Mouse (Mus musculus) CD4-positive helper T cell, adult 2 months (primary cell): ENCODE results near the gene Adm2.

Experiments
- DNase-seq: peaks from one replicate; pipeline ENCODE4 v3.0.0-alpha.2; 2012; ENCODE audit warnings: low read depth, missing footprints, low spot score

The Adm2 gene

DNA sequence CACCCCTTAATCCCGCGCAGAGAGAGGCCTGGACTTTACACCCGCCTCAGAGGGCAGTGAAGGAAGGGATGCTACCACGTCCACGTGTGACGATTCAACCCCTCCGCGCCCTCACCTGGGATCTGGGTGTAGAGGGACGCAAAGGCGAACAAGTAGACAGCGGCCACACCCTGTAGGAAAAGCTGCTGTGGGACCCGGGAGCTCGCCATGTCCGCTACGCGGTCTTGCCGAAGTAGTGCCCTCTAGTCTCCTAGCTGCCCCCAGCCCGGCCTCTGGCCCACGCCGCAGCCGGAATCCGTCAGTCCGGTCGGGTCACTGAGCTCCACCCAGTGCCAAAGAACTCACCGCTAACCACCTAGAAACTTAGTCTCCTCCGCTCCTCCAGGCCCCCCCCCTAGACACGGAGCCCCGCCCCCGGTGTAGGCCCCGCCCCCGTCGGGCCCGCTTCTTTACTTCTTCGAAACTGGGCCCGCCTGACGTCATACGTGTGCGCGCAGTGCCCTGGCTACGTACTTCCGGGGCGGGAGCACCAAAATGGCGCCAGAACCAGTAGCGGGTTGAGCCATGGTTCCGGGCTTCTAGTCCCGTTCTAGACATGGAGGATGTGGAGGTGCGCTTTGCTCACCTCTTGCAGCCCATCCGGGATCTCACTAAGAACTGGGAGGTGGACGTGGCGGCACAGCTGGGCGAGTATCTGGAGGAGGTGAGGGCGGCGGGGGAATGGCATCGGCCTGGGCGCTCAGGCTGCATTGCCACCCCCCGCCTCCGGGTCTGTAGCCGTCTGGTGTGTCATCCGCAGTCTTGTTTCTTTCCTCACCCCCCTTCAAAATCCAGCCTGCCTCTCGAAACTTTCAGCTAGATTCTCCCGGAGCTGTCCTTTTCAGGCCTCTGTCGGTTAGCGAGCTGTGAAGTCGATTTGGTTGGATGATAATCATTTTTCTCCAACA is 33.0 kb downstream of the Adm2 start, which contains the start of the genes Lmf2 and Ncaph2:
Gene Lmf2, minus strand, starts transcription at position 419 of the 947 bp plus-strand sequence.
Gene Ncaph2, plus strand, starts transcription at position 479 of the 947 bp plus-strand sequence.
- peak; percentile 97 for DNase-seq

DNA sequence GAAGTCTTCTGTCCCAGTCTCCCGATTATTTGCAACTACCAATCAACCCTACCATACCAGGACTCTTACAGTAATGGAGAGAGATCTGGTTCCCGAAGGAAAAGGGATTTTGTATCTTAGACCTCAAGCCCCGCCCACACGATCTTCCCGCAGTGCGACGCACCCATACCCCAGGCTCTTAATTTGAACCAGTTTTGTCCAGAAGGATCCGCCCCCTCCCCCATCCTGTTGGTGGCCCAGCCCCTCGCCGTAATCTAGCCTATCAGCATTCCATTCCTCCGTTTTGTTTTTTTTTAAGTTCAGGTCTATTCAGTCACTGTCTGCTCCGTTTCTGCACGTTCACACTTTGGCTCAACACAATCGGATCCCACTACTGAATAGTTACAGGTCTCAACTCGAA is 33.9 kb downstream of the Adm2 start:
- DNase-seq = peak; percentile 76

DNA sequence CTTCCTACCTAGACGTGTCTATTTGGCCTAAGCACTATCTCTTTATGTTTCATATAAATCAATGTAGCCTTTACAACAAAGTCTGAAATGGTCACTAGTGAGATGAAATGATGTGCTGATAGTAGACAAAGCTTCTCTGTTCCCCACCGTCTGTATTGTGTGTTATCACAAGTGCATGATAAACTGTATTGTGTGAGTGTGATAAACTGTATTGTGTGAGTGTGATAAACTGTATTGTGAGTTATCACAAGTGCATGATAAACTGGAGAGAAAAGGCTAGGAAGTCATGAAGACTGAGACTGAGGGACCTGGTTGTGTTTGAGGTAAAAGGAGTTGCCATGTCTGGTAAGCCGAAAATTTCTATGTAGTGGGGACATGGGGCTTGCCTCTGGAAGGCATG is 36.3 kb downstream of the Adm2 start:
- DNase-seq = no peak

DNA sequence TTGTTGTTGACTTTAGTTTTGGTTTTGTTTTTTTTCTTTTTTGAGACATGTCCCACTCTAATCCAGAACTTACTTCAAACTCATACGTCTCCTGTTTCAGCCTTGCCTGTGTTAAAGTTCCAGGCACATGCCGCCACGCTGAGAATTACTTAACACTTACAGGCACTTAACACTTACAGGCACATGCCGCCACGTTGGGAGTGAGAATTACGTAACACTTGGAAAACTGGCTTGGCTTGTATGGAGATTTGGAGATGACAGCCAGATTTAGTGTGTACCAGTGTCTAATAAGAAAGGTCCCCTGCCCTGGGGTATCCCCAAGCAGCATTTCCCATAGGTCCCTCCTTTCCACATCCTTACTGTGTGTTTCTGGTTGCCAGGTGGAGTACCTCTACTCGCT is 40.5 kb downstream of the Adm2 start:
- no peak for DNase-seq

DNA sequence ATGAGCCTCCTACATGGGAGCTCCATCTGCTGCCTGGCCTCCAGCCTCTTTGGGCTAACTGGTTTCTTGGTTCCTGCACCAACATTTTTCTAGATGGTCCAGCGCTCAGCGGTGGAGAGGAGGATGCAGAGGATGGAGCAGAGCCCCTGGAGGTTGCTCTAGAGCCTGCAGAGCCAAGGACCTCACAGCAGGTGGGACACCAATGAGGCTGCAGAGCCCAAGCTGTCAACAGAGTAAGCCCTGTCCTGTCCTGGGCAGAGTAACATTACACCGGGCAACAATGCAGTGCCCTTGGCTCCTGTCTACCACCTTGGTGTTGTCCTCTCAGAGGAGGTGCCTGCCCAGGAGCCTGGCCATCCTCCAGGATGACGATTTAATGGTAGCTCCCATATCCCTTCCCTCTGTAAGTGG is 42.6 kb downstream of the Adm2 start:
- DNase-seq = no peak

DNA sequence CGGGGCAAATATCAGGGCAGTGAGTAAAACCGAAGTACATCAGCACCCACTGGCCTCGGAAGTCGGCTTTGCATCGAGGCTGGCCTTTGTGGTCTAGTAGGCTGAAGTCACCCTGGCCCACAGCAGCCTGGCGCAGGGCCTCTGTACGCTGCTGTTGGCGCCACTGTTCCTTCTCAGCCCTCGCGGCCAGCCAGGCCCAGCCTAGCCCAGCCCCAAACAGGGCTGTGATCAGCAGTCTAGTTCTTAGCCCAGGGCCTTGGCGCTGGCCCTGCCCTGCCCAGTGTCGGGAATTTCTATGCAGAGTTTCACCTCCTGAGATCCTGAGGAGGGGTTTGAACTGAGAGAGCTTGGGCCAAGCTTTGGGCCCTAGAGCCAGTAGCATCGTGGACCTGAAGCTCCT is 49.5 kb downstream of the Adm2 start:
- DNase-seq = no peak

DNA sequence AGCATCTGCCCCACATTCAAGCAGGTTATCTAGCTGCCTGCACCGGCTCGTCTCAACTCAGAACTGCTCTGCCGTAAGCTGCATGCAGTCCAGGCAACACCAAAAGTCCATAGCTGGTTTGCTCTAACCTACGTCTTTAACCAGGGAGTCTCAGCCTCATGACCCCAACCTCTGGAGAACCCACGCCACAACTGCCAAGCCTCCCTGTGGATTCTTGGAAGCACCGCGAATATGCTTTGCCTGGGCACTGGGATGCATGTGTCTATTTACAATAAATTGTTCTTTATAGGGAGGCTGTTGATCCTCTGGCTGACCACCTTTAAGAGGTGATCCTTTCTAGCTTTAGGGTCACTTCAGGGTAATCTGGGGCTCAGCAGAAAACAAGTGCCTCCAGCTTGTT is 50.0 kb downstream of the Adm2 start:
- DNase-seq = no peak

DNA sequence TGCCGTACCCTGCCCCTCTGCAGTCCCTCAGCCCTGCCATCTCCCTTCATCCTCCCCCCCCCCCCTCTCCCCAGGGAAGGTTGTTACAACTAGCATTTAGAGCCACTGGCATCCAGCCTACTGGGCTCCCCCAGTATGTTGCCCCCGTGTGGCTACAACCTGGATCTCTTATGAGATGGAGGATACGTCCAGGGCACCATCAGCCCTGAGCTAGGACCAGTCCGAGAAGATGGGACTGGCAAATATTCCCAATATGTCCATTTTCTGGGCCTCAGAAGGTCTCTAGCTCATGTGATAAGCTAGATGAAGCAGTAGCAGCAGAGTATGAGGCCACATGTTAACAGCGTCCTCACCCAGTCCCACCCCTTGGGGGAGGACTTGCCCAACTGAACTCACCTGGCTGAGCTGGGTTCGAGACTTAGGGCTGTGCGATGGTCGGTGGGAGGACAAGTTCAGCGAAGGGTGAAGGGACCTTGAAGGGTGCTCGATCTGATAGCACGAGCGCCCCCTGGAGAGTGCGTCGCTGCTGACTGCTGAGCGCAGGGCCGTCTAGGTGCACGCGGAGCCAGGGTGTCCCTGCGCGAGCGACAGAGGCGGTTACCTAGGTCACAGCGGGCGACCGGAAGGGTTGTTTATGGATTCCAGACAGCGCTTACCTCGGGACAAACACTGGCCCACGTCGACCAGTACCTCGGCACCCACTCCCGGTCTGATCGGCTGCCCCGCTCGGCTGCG is 50.7 kb downstream of the Adm2 start:
- DNase-seq = peak; percentile 91

DNA sequence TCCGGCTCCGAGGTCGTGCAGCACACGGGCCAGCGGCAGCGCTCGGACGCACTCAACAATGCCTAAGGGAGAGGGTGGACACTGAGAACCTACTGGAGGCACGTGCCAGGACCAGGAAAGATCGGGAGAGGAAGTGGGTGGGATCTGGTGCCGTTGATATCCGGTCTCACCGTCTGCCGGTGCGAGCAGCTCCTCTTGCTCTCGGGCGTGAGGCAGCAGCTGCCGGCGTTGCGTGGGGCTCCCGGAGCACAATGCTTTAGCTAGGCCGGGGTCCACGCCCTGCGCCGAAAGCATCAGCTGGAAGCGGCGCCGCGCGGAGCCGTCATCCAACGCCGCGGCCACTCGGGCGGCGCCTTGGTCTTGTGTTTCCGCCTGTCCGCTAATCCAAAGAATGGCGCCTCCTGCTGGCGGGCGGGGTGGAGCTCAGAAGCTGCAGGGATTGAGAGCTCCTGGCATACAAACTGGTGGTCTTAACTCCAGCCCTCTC is 51.3 kb downstream of the Adm2 start, which contains the start of gene Sco2:
Gene Sco2, minus strand, starts transcription at position 85 of the 487 bp plus-strand sequence.
- peak; percentile 88 for DNase-seq
